Mouse (Mus musculus) large intestine, adult 2 months (tissue): Measurements from ENCODE around the gene Vgll1. TPM values are rescaled to one million over a fixed set of nuclear protein-coding genes. Genes with fewer than 3 reads are reported as not detected.

ENCODE experiments used
- DNase-seq: peaks from one replicate; pipeline ENCODE4 v3.0.0-alpha.2; 2012; ENCODE audit warnings: low read depth, low spot score
- WGBS: fragments of 180-500 bp; shearing (Covaris S2); methylation state at CpG from one replicate; pipeline ENCODE4 v1.1.7; 2018; 5-methylcytosine and 5-hydroxymethylcytosine counted together
- polyA plus RNA-seq: library from polyadenylated mRNA; depleted of rRNA; stranded (reverse); fragments of >200 nt; gene quantifications from 2 replicates; pipeline ENCODE4 v1.2.3, GENCODE M21; 2012; rRNA removed

Vgll1 gene
- not detected in 2 replicates for polyA plus RNA-seq

DNA sequence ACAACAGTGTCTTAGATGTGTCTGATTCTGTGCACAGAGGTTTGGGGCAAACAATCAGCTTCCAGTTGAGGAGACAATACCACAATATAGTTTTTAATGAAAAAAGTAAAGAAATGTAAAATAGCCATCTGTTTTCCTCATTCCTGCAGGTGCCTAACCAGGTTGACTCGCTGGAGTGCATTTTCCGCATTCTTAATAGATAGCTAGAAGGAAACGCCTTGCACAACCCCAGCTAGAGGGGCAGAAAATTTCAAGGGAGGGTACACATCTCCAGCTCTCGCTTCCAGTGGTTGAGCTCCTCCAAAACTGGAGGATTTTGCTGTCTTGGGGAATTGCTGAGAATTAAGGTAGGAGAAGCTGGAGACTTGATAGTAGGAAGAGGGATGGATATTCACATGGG lies at the start of gene Vgll1:
Vgll1 (plus strand) TSS at position 301 of the 400 bp plus-strand sequence.
- no peak for DNase-seq
- WGBS: 64% methylated on average over 4 of the region's 4 CpGs

- WGBS: 83% methylated on average over 5 of the region's 5 CpGs
- no peak for DNase-seq
These were observed 45.1 kb upstream of the Vgll1 start, which contains the start of gene Brs3 for GRCm38 (mm10) chrX:57042774-57043173. TSS of gene Brs3 (plus strand) at chrX:57043074.

DNA sequence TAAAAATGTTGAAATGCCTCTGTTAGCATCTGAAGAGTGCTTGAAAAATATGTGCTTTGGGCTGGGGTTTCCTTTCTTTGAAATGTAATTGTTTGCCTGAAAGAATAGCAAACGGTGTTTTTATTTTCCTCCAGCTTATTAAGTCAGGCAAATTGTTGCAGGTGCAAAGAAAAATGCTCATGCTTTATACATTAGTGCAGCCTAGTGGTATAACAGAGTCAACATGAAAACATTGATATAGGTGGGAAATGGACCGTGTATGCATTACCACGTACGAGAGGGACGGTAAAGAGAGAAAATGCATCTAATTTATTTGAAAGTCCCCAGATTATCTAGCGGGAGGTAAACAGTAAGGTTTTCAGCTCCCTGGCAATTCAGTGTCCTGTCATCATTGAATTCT lies 44.0 kb upstream of the Vgll1 start:
- WGBS: 80% methylated on average over 6 of the region's 6 CpGs
- DNase-seq: no peak

GRCm38 (mm10) chrX:57052848-57053173 lies 35.1 kb upstream of the Vgll1 start:
- DNase-seq: no peak
- 12% methylated on average over 4 of the region's 4 CpGs for WGBS

- WGBS: 20% methylated on average over 83 of the region's 85 CpGs
These were observed 34.5 kb upstream of the Vgll1 start, which contains the start of gene Htatsf1 for GRCm38 (mm10) chrX:57053174-57053992. TSS of gene Htatsf1 (plus strand) at chrX:57053583.

DNA sequence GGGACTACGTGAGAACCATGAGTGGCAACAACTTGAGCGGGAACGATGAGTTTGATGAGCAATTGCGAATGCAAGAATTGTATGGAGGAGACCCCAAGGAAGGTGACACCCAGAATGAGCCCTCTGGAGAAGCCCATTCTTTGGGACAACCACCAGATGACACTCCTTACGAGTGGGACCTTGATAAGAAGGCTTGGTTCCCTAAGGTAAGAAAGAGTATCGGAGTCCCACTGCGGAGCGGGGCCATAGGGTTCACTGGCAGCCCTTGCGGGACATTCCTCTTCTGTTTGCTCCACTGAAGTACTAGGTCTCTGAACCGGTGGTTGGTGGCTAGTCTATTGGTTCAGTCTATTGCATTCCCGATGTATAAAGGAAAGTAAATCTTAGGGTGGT lies 33.9 kb upstream of the Vgll1 start:
- 23% methylated on average over 11 of the region's 11 CpGs for WGBS
- no peak for DNase-seq

More at GRCm38 (mm10) chrX:57053174-57053992, 34.5 kb upstream of the Vgll1 start, which contains the start of gene Htatsf1:
- no peak for DNase-seq

DNA sequence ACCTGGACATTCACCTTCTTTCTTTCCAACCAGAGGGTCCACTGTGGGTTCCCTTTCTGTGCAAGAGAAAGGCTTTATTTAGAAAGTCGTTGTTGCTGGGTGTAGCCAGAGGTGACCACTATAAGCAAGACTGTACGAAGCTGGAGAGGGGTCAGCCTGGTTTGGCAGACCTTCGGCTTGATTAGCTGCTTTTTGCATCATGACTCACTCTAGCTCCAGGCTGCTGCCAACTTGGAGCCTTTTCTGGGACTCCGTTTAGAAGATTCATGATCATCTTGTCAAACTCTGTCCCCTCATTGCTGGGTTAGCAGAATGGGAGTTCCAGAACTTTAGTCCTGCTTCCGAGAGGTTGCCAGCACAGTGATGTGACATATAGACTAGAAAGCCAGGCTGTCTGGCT lies 6.4 kb upstream of the Vgll1 start:
- WGBS: 68% methylated on average over 5 of the region's 5 CpGs
- no peak for DNase-seq

DNA sequence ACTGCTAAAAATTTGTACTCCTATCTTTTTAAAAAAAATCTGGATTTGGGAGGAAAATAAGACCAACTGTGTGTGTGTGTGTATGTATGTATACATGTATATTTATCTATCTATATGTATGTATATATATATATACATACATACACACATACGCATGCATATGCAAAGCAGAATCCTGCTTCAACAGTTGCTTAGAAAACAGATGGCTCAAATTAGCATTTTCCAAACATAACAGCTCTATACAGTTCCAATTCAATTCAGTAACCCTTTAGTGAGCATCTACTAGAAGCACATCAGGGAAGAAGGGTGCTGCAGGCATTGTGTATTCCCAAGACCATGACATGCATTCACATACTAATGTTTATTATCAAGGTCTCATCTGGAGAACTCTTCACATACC lies 15.5 kb downstream of the Vgll1 start:
- 95% methylated on average over 1 of the region's 1 CpGs for WGBS
- DNase-seq: no peak

DNA sequence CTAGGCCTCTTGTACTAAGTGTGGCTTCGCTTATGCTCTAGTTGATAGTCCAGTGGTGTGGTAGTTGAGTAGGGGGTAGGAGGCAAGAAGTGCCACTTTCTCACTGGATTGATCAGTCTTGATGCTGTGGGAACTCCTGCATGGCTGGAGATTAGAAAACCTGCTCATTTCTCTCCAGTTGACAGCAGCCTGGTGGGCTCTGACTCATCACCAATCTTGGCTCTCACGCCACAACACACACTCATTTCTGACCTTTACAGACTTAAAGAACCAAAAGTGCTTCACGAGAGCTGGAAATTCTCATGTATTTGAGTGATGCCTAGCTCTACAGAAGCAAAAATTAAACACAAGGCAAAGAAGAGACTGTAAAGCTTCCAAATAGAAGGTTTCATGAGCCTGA lies 19.1 kb downstream of the Vgll1 start:
- DNase-seq: no peak
- 76% methylated on average over 3 of the region's 3 CpGs for WGBS

- 80% methylated on average over 8 of the region's 8 CpGs for WGBS
These were observed 30.2 kb downstream of the Vgll1 start for GRCm38 (mm10) chrX:57118143-57118542.

GRCm38 (mm10) chrX:57120768-57121167 lies 32.9 kb downstream of the Vgll1 start:
- no peak for DNase-seq
- 85% methylated on average over 1 of the region's 1 CpGs for WGBS

More at GRCm38 (mm10) chrX:57118143-57118542, 30.2 kb downstream of the Vgll1 start:
- no peak for DNase-seq

DNA sequence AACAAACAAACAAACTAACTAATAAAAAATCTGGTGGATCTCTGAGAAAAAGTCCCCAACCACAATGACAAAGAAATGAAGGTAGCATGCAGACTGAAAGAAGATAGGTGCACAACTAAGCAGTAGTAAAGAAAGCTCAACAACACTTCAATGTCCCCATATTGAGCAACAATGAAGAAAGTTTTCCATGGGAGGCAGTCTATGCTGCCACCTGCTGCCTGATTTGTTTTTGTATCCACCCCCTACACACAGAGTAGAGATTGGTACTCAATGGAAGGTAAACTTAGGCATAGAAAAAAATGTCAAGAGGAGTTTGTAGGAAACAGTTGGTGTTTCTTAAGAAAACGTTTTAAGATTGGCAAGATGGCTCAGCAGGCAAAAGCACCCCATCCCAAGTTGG lies 42.7 kb downstream of the Vgll1 start:
- DNase-seq: no peak
- WGBS: 32% methylated on average over 1 of the region's 1 CpGs

GRCm38 (mm10) chrX:57137627-57138026 lies 49.7 kb downstream of the Vgll1 start:
- no peak for DNase-seq

DNA sequence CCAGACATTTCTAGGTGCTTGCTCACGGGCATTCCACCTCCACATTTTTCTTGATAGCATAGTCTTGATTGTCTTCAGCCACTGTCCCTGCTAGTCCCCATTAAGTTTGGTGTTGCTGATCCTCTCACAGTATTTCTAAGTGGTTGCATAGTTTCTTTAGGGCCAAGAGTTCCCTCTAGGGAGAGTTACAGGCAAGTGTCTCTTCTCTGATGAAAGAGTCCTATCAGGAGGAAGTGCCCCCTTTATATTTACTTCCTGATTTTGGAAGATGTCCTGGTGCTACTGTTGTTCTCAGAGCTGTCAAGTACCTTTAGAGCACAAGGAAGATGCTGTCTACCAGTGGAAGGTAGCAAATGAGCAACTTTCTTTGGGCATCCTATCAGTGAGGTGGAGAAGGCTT lies 65.6 kb downstream of the Vgll1 start:
- no peak for DNase-seq
- 63% methylated on average over 1 of the region's 1 CpGs for WGBS

Other genes starting within 250 kb of the Vgll1 start
- gene Adgrg4, start 217.9 kb upstream of the Vgll1 start, polyA plus RNA-seq: 0.12 and 0.26 TPM in 2 replicates
- not detected in 2 replicates for gene Brs3, start 45.0 kb upstream of the Vgll1 start, polyA plus RNA-seq
- 5.2 and 6.9 TPM in 2 replicates for gene Htatsf1, start 34.5 kb upstream of the Vgll1 start, polyA plus RNA-seq
- 0.26 and 0.40 TPM in 2 replicates for gene Cd40lg, start 124.0 kb downstream of the Vgll1 start, polyA plus RNA-seq